Mouse (Mus musculus) liver, embryonic 11.5 days (tissue): Measurements from ENCODE around the gene E130311K13Rik. TPM values are rescaled to one million over a fixed set of nuclear protein-coding genes. Genes with fewer than 3 reads are reported as not detected.

Source experiments
- ATAC-seq: fragments of 200-750 bp; cut with Nextera tagmentation; replicated peaks from 2 replicates; pipeline ENCODE4 v1.8.0; 2017; ENCODE audit warnings: moderate number of reproducible peaks, mild to moderate bottlenecking, moderate TSS enrichment, moderate library complexity; ENCODE audit not compliant: low FRiP score
- DNase-seq: peaks from one replicate; pipeline ENCODE4 v3.0.0-alpha.2; 2017; ENCODE audit warnings: low spot score
- H3K27ac ChIP-seq: fragments of 300-500 bp; sonication (generic); 2 replicates; pipeline ENCODE4 v1.5.1; 2014; ENCODE audit warnings: mild to moderate bottlenecking, low read depth, low read length, control low read depth
- H3K27me3 ChIP-seq: fragments of 300-500 bp; sonication (generic); replicated peaks from 2 replicates; pipeline ENCODE4 v1.6.1; 2014; ENCODE audit warnings: low read length, mixed read lengths; ENCODE audit not compliant: control insufficient read depth, insufficient read depth
- H3K36me3 ChIP-seq: fragments of 300-500 bp; sonication (generic); 2 replicates; pipeline ENCODE4 v1.6.1; 2014; ENCODE audit warnings: mild to moderate bottlenecking, low read length, moderate library complexity, mixed read lengths; ENCODE audit not compliant: control insufficient read depth, insufficient read depth
- H3K4me1 ChIP-seq: fragments of 300-500 bp; sonication (generic); replicated peaks from 2 replicates; pipeline ENCODE4 v1.6.1; 2014; ENCODE audit warnings: low read length, mixed read lengths; ENCODE audit not compliant: control insufficient read depth, insufficient read depth
- H3K4me2 ChIP-seq: fragments of 300-500 bp; sonication (generic); 2 replicates; pipeline ENCODE4 v1.6.1; 2014; ENCODE audit warnings: mild to moderate bottlenecking, control low read depth, moderate library complexity
- H3K4me3 ChIP-seq: fragments of 300-500 bp; sonication (generic); 2 replicates; pipeline ENCODE4 v1.5.1; 2014; ENCODE audit warnings: low read depth, low read length, control low read depth
- H3K9ac ChIP-seq: fragments of 300-500 bp; sonication (generic); 2 replicates; pipeline ENCODE4 v1.6.1; 2014; ENCODE audit warnings: low read depth, low read length, control low read depth
- H3K9me3 ChIP-seq: fragments of 300-500 bp; sonication (generic); 2 replicates; pipeline ENCODE4 v1.6.1; 2016; ENCODE audit warnings: low read length, inconsistent platforms, mixed read lengths; ENCODE audit not compliant: control insufficient read depth
- WGBS: fragments of 180-500 bp; shearing (Covaris S2); extraction: QIAGEN DNeasy Blood & Tissue Kit; methylation state at CpG from one replicate; pipeline ENCODE4 v1.1.7; 2014; 5-methylcytosine and 5-hydroxymethylcytosine counted together
- polyA plus RNA-seq: library from polyadenylated mRNA; unstranded; fragments of >200 nt; fragmentation: Nextera tagmentation; extraction: Ambion mirVana; gene quantifications from 2 replicates; pipeline ENCODE4 v1.2.1, GENCODE M21; 2014

The E130311K13Rik gene
- polyA plus RNA-seq, result 3.8 and 4.8 TPM in 2 replicates

DNA sequence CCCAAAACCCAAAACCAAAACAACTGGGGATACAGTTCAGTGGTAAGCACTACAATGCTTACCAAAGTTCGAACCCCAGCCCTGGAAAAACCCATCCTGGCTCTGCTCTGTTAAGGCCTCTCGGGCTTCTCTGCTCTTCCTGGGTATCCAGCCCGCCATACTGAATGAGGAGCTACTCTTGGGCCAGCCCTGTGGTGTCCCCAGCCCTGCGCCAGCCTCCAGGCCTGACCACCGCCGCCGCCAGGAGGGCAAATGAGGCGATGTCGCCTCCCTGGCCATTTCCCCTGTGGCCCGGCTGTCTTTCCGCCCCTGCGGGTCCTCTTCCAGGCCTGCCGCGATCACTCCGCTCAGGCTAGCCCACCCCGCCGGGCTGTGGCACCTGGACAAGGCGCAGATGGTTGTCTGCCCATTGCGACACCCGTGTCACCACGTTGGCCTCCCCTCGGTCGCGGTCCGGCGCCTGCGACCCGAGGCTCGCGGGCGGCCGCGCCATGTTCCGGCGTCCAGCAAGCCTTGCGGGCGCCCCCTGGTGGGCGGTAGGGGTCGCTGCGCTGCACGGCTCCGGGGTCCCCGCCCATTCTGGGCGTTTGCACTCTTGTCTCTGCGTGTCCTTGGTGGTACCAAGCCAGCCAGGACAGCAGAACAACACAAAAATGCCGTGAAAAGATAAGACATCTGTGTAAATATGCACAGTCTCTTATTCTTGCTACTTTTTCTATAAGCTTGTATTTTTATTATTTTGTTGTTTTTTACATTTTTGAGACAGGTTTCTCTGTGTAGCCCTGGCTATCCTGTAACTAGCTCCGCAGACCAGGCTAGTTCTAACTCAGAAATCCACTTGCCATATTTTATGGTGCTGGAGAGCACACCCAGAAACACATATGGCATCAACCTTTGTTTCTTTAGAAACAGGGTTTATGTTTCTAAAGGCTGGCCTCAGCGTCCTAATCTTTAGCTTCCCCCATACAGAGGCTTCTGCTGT, at the start of gene E130311K13Rik:
TSS of gene E130311K13Rik (minus strand) at position 595 of the 982 bp plus-strand sequence.
- DNase-seq (peak; percentile 86), ATAC-seq (peak; percentile 93)
- no peaks in the 10 kb centered on the region for H3K9me3 ChIP-seq
- H3K27me3 ChIP-seq, result no peaks in the 10 kb centered on the region
- peak within 1 kb of the TSS; percentile 76 for H3K9ac ChIP-seq
- 7% methylated on average over 40 of the region's 48 CpGs for WGBS
- peak within 1 kb of the TSS; percentile 66 for H3K4me3 ChIP-seq
- no peaks in the 10 kb centered on the region for H3K36me3 ChIP-seq
- no peaks in the 10 kb centered on the region for H3K4me1 ChIP-seq
- H3K27ac ChIP-seq, result peak within 1 kb of the TSS; percentile 26; the same call in 1 of the 2 replicates
- H3K4me2 ChIP-seq, result peak within 1 kb of the TSS; percentile 76

DNA sequence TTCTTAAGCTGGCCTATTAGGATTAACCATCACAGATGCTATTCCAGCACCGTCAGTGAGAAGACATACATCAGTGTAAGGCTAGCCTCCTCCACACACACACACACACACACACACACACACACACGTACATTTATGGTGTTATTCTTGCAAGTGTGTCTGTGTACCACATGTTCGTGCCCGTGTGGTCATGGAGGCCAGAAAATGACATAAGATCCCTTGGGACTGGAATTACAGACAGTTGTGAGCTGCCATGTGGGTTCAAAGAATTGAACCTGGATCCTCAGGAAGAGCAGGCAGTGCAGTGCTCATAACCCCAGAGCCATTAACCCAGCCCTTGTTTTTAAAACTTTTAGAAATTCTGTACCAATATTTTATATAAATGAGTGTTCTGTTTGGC, 48.6 kb upstream of the E130311K13Rik start:
- peak overlapping the region; percentile 79 for H3K4me3 ChIP-seq
- 77% methylated on average over 4 of the region's 4 CpGs for WGBS
- H3K27me3 ChIP-seq, result no peaks in the 10 kb centered on the region
- H3K4me2 ChIP-seq, result peak overlapping the region; percentile 70
- H3K36me3 ChIP-seq, result peaks cover 8% of the 10 kb centered on the region; the same call in 1 of the 2 replicates
- no peaks in the 10 kb centered on the region for H3K9me3 ChIP-seq
- H3K4me1 ChIP-seq, result peaks cover 10% of the 10 kb centered on the region
- no peak overlapping the region for H3K27ac ChIP-seq
- H3K9ac ChIP-seq, result no peak overlapping the region
- DNase-seq (no peak), ATAC-seq (no peak)

DNA sequence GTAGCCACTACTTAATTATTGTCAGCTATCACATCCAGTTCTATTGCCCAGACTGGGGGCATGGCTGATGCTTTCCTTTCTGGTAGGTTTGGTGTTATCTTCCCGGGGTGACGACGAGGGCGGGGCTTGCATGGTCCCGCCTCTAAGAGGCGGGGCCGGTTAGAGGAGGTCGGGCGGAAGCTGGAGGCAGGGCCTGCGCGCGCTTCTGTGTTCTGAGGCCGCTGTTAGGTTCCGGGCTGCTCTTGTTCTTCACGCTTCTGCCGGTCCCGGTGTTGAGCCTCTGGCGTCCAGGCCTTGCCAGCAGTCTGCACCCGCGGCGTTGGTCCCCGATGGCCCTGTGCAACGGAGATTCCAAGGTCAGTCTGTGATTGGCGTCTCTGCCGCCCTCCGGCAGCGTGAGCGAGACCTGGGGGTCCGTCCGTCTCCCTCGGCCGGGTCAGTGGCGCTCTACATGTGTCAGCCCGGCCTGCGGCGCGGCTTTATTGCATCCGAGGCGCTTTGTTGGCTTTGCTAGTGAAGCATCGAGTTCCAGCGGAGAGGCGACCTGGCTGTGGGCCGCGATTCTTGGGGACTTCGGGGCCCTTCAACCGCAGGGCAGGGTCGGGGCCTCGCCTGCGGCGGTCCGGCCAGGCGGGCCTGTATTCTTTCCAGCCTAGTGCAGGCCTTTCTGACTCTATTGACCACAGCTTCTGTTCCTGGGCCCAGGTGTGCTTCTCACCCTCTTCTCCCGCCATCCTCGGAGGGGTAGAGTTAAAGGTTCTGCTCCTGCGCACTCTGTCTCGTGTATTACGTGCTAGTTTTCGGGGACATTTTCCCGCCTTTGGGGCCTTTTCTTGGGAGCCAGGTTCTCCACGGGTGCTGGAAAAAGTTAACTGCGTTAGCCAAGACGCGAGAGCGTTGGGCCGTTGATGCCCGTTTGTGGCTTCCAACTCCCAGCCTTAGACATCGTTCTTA, 47.0 kb upstream of the E130311K13Rik start, which contains the start of gene Gmps:
TSS of gene Gmps (plus strand) at position 152 of the 954 bp plus-strand sequence.
- H3K27me3 ChIP-seq, result no peaks in the 10 kb centered on the region
- H3K4me1 ChIP-seq, result peaks cover 10% of the 10 kb centered on the region
- H3K27ac ChIP-seq, result peak within 1 kb of the TSS; percentile 77
- peak within 1 kb of the TSS; percentile 83 for H3K9ac ChIP-seq
- DNase-seq (peak; percentile 90), ATAC-seq (peak; percentile 99)
- H3K4me3 ChIP-seq, result peak within 1 kb of the TSS; percentile 79
- H3K4me2 ChIP-seq, result peak within 1 kb of the TSS; percentile 70
- peaks cover 7% of the 10 kb centered on the region; the same call in 1 of the 2 replicates for H3K36me3 ChIP-seq
- H3K9me3 ChIP-seq, result no peaks in the 10 kb centered on the region
- under 1% methylated on average over 67 of the region's 67 CpGs for WGBS

DNA sequence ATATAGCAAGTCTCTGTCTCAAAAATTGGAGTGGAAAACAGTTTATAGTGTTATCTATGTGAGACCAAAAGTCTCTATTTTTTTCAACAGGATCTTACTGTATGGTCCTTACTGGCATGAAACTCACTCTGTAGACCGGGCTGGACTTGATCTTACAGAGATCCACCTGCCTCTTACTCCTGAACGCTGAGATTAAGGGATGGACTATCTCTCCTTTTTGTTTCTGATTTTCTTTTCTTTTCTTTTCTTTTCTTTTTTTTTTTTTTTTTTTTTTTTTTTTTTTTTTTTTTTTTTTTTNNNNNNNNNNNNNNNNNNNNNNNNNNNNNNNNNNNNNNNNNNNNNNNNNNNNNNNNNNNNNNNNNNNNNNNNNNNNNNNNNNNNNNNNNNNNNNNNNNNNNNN, 36.7 kb upstream of the E130311K13Rik start:
- 76% methylated on average over 2 of the region's 2 CpGs for WGBS
- H3K36me3 ChIP-seq, result no peaks in the 10 kb centered on the region
- H3K4me3 ChIP-seq, result no peak overlapping the region
- H3K4me1 ChIP-seq, result peaks cover 8% of the 10 kb centered on the region; the same call in 1 of the 2 replicates
- no peak overlapping the region for H3K27ac ChIP-seq
- no peaks in the 10 kb centered on the region for H3K27me3 ChIP-seq
- H3K9me3 ChIP-seq, result no peaks in the 10 kb centered on the region
- no peak for DNase-seq
- no peak for ATAC-seq
- no peak overlapping the region for H3K4me2 ChIP-seq
- H3K9ac ChIP-seq, result no peak overlapping the region

DNA sequence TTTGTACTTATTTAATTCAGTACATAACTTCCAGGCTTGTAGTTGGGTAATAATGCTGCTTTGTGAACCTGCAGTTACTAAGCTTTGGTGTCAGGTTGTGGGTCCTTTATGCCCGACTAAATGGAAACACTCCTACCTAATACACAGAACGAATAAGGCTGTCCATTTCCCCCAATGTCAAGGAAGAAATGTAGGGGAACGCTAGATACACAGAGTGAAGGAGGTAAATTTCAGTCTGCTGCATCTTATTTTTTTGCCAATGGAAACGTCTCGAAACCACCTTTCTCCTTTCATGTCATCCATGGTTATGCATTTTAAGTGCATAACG, 35.6 kb upstream of the E130311K13Rik start:
- DNase-seq, result no peak
- peak overlapping the region; percentile 91 for H3K4me2 ChIP-seq
- no peaks in the 10 kb centered on the region; the same call in 1 of the 2 replicates for H3K36me3 ChIP-seq
- H3K27me3 ChIP-seq, result no peaks in the 10 kb centered on the region
- peak overlapping the region; percentile 75 for H3K4me3 ChIP-seq
- no peak overlapping the region for H3K27ac ChIP-seq
- peaks cover 8% of the 10 kb centered on the region; the same call in 1 of the 2 replicates for H3K4me1 ChIP-seq
- no peak for ATAC-seq
- H3K9me3 ChIP-seq, result no peaks in the 10 kb centered on the region
- WGBS, result 75% methylated on average over 6 of the region's 6 CpGs
- 0 out of 2 replicates have a peak overlapping the region, but pooled peaks have one; percentile 9 for H3K9ac ChIP-seq

DNA sequence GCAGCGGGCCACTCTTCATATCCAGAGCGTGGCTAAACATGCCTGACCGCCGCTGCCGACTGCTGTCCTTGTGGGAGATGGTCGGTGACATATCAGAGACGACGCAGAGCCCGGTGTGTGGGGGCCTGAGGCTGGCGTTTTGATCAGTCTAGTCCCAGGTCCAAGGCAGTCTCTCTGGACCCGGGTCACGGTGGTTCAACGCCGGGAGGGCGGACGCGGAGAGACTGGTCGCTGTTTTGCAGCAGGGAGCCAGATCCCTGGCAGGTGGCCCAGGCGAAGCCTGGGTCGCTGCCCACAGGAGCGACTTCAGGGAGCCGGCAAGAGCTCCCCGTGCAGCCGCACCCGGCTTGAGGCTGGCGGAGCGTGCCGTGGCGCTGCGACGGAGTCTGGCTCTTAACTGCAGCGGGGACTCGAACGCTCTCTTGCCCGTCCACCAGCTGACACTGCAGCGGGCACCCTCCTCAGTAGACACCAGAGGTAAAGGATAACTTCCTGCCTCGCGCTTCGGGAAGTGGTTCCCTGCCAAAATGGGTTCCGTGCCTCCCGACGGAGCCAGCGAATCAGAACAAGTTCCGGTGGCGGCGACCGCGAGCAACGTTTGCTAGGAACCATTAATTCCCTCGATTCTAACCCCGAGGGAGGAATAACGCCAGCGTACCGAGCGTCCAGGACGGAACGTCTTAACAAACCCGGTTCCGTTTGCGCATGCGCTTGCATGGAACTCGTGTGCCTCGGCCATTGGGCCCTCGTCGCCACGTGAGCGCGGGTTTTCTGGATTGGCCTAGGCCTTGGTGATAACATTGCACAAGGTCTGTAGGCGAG, 35.0 kb upstream of the E130311K13Rik start, which contains the start of gene Slc33a1:
TSS of gene Slc33a1 (minus strand) at position 669 of the 822 bp plus-strand sequence.
- H3K9ac ChIP-seq, result peak within 1 kb of the TSS; percentile 89
- no peaks in the 10 kb centered on the region for H3K9me3 ChIP-seq
- H3K27ac ChIP-seq, result peak within 1 kb of the TSS; percentile 82
- H3K4me1 ChIP-seq, result peaks cover 8% of the 10 kb centered on the region; the same call in 1 of the 2 replicates
- H3K27me3 ChIP-seq, result no peaks in the 10 kb centered on the region
- H3K36me3 ChIP-seq, result no peaks in the 10 kb centered on the region; the same call in 1 of the 2 replicates
- ATAC-seq, result peak; percentile 92
- WGBS, result under 1% methylated on average over 69 of the region's 69 CpGs
- peak; percentile 95 for DNase-seq
- H3K4me3 ChIP-seq, result peak within 1 kb of the TSS; percentile 75
- H3K4me2 ChIP-seq, result peak within 1 kb of the TSS; percentile 91

DNA sequence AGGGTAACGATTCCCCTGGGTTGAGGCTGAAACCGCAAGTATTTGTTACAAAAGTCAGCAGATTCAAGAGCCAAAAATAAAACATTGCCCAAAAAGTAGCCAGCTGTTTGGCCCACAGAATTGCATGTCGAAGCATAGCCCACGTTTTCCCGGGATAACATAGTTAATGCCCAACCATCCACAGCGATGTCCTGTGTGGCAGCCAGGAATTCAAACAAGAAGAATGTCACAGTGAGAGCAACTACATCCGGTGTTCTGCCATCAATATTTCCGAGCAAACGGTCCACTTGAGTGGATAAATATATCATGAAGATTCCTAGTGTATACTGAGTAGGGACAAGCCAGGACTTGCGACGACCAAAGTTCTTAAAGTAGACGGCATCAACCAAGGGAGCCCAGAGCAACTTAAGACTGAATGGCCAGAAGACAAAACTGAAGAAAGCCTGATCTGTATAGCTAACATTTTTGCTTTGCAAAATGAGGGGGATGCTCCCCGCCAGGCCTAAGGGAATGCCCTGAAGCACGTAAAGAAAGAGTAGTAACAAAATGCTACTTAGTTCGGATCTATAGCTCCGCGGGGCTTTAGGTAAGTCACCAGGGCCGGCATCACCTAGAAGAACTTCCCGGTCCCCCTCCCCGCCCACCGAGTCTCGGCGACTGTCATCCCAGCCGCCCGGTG, 34.3 kb upstream of the E130311K13Rik start:
- no peak for DNase-seq
- WGBS, result 8% methylated on average over 25 of the region's 25 CpGs
- no peaks in the 10 kb centered on the region for H3K9me3 ChIP-seq
- ATAC-seq, result no peak
- H3K27me3 ChIP-seq, result no peaks in the 10 kb centered on the region
- H3K4me3 ChIP-seq, result peak overlapping the region; percentile 75
- H3K27ac ChIP-seq, result peak overlapping the region; percentile 82
- no peaks in the 10 kb centered on the region; the same call in 1 of the 2 replicates for H3K36me3 ChIP-seq
- H3K4me1 ChIP-seq, result peaks cover 8% of the 10 kb centered on the region; the same call in 1 of the 2 replicates
- peak overlapping the region; percentile 89 for H3K9ac ChIP-seq
- H3K4me2 ChIP-seq, result peak overlapping the region; percentile 91
